Mouse (Mus musculus): ENCODE results near the gene Gsta4.
A peak's percentile ranks its signal among the peaks of the same experiment; 100 is the strongest.

- TF ChIP-seq CTCF (IDR thresholded peaks at IDR 0.05; ENCODE audit: low read depth, low read length) (no peak), EP300 (IDR thresholded peaks at IDR 0.05; ENCODE audit: insufficient read depth, low read depth, low read length) (peak; percentile 87), POLR2A (IDR thresholded peaks at IDR 0.05; ENCODE audit: insufficient read depth, low read length) (no peak)
Observed at GRCm38 (mm10) chr9:78190651-78191634, 8.4 kb downstream of the Gsta4 start.
